Mouse (Mus musculus) kidney, postnatal 0 days (tissue): Measurements from ENCODE around the gene Pclo. TPM values are rescaled to one million over a fixed set of nuclear protein-coding genes. Genes with fewer than 3 reads are reported as not detected.

Experiments
- ATAC-seq: fragments of 200-750 bp; cut with Nextera tagmentation; replicated peaks from 2 replicates; pipeline ENCODE4 v1.8.0; 2017; ENCODE audit warnings: low read depth, moderate number of reproducible peaks, moderate TSS enrichment, moderate library complexity; ENCODE audit not compliant: low FRiP score
- DNase-seq: peaks from one replicate; pipeline ENCODE4 v3.0.0-alpha.2; 2016; ENCODE audit warnings: low spot score
- H3K27ac ChIP-seq: fragments of 300-500 bp; sonication (generic); 2 replicates; pipeline ENCODE4 v1.5.1; 2014; ENCODE audit warnings: mild to moderate bottlenecking
- H3K27me3 ChIP-seq: fragments of 300-500 bp; sonication (generic); 2 replicates; pipeline ENCODE4 v1.6.1; 2014; ENCODE audit warnings: low read length, mixed read lengths; ENCODE audit not compliant: insufficient read depth
- H3K36me3 ChIP-seq: fragments of 300-500 bp; sonication (generic); 2 replicates; pipeline ENCODE4 v1.6.1; 2014; ENCODE audit warnings: low read length, mixed read lengths; ENCODE audit not compliant: insufficient read depth
- H3K4me1 ChIP-seq: fragments of 300-500 bp; sonication (generic); replicated peaks from 2 replicates; pipeline ENCODE4 v1.6.1; 2014; ENCODE audit warnings: antibody characterized with exemption, low read length, mixed read lengths; ENCODE audit not compliant: insufficient read depth
- H3K4me2 ChIP-seq: fragments of 300-500 bp; sonication (generic); 2 replicates; pipeline ENCODE4 v1.6.1; 2014; ENCODE audit warnings: mild to moderate bottlenecking, low read length, moderate library complexity, mixed read lengths
- H3K4me3 ChIP-seq: fragments of 300-500 bp; sonication (generic); replicated peaks from 2 replicates; pipeline ENCODE4 v1.5.1; 2014; ENCODE audit warnings: low read depth, low read length
- H3K9ac ChIP-seq: fragments of 300-500 bp; sonication (generic); 2 replicates; pipeline ENCODE4 v1.6.1; 2014; ENCODE audit warnings: low read depth, low read length
- H3K9me3 ChIP-seq: fragments of 300-500 bp; sonication (generic); replicated peaks from 2 replicates; pipeline ENCODE4 v1.6.1; 2016; ENCODE audit warnings: low read length, inconsistent platforms, mixed read lengths
- CTCF ChIP-seq: IDR thresholded peaks from 2 replicates; pipeline ENCODE4 v1.5.1; 2016; ENCODE audit warnings: antibody characterized with exemption, low read depth, mild to moderate bottlenecking, moderate library complexity
- WGBS: fragments of 180-500 bp; shearing (Covaris S2); extraction: QIAGEN DNeasy Blood & Tissue Kit; methylation state at CpG from one replicate; pipeline ENCODE4 v1.1.7; 2014; 5-methylcytosine and 5-hydroxymethylcytosine counted together
- polyA plus RNA-seq: library from polyadenylated mRNA; unstranded; fragments of >200 nt; fragmentation: Nextera tagmentation; extraction: Ambion mirVana; gene quantifications from 2 replicates; pipeline ENCODE4 v1.2.1, GENCODE M21; 2015

Pclo gene
- polyA plus RNA-seq, 1 experiment from 2014 or later = 0.42 TPM

GRCm38 (mm10) chr5:14595426-14596013 is 80.8 kb downstream of the Pclo start:
- H3K9me3 ChIP-seq = no peaks in the 10 kb centered on the region
- H3K9ac ChIP-seq = no peak overlapping the region
- no peak for DNase-seq
- no peak for ATAC-seq
- H3K4me2 ChIP-seq = no peak overlapping the region
- H3K27ac ChIP-seq = no peak overlapping the region
- WGBS = 59% methylated on average over 2 of the region's 2 CpGs
- TF ChIP-seq CTCF = no peak
- H3K27me3 ChIP-seq = no peaks in the 10 kb centered on the region
- no peaks in the 10 kb centered on the region for H3K36me3 ChIP-seq
- H3K4me1 ChIP-seq = no peaks in the 10 kb centered on the region
- no peak overlapping the region for H3K4me3 ChIP-seq

- Histone ChIP-seq H3K27ac (no peak overlapping the region), H3K36me3 (no peaks in the 10 kb centered on the region), H3K27me3 (no peaks in the 10 kb centered on the region), H3K4me3 (no peak overlapping the region), H3K9me3 (no peaks in the 10 kb centered on the region), H3K4me1 (no peaks in the 10 kb centered on the region), H3K4me2 (no peak overlapping the region), H3K9ac (no peak overlapping the region)
- no peak for ATAC-seq
- WGBS = 48% methylated on average over 1 of the region's 1 CpGs
- no peak for TF ChIP-seq CTCF
- DNase-seq = no peak
Observed at GRCm38 (mm10) chr5:14608318-14608717, 93.6 kb downstream of the Pclo start.

GRCm38 (mm10) chr5:14621146-14621545 is 106.4 kb downstream of the Pclo start:
- no peaks in the 10 kb centered on the region for H3K36me3 ChIP-seq
- ATAC-seq (no peak), DNase-seq (no peak)
- H3K9me3 ChIP-seq = no peaks in the 10 kb centered on the region
- H3K4me3 ChIP-seq = no peak overlapping the region
- no peak overlapping the region for H3K27ac ChIP-seq
- H3K4me1 ChIP-seq = no peaks in the 10 kb centered on the region
- no peak for TF ChIP-seq CTCF
- no peak overlapping the region for H3K4me2 ChIP-seq
- H3K9ac ChIP-seq = no peak overlapping the region
- no peaks in the 10 kb centered on the region for H3K27me3 ChIP-seq
- 79% methylated on average over 7 of the region's 7 CpGs for WGBS

GRCm38 (mm10) chr5:14623360-14623759 is 108.6 kb downstream of the Pclo start:
- no peak overlapping the region for H3K4me2 ChIP-seq
- WGBS = 63% methylated on average over 7 of the region's 7 CpGs
- no peak for ATAC-seq
- H3K27me3 ChIP-seq = no peaks in the 10 kb centered on the region
- no peak for TF ChIP-seq CTCF
- H3K9ac ChIP-seq = no peak overlapping the region
- H3K27ac ChIP-seq = no peak overlapping the region
- H3K9me3 ChIP-seq = no peaks in the 10 kb centered on the region
- no peaks in the 10 kb centered on the region for H3K4me1 ChIP-seq
- H3K36me3 ChIP-seq = no peaks in the 10 kb centered on the region
- no peak overlapping the region for H3K4me3 ChIP-seq
- no peak for DNase-seq

GRCm38 (mm10) chr5:14641260-14641659 is 126.5 kb downstream of the Pclo start:
- no peaks in the 10 kb centered on the region for H3K27me3 ChIP-seq
- no peaks in the 10 kb centered on the region for H3K9me3 ChIP-seq
- no peak overlapping the region for H3K9ac ChIP-seq
- WGBS = 81% methylated on average over 1 of the region's 1 CpGs
- H3K27ac ChIP-seq = no peak overlapping the region
- no peak for TF ChIP-seq CTCF
- H3K36me3 ChIP-seq = no peaks in the 10 kb centered on the region
- H3K4me3 ChIP-seq = no peak overlapping the region
- ATAC-seq (no peak), DNase-seq (no peak)
- no peaks in the 10 kb centered on the region for H3K4me1 ChIP-seq
- H3K4me2 ChIP-seq = no peak overlapping the region

GRCm38 (mm10) chr5:14645856-14646255 is 131.1 kb downstream of the Pclo start:
- ATAC-seq (no peak), DNase-seq (no peak)
- Histone ChIP-seq H3K27ac (no peak overlapping the region), H3K9ac (no peak overlapping the region), H3K4me3 (no peak overlapping the region), H3K4me2 (no peak overlapping the region), H3K9me3 (no peaks in the 10 kb centered on the region), H3K27me3 (no peaks in the 10 kb centered on the region), H3K4me1 (no peaks in the 10 kb centered on the region), H3K36me3 (no peaks in the 10 kb centered on the region)
- WGBS = 93% methylated on average over 3 of the region's 3 CpGs
- TF ChIP-seq CTCF = no peak

GRCm38 (mm10) chr5:14660637-14661036 is 145.9 kb downstream of the Pclo start:
- Histone ChIP-seq H3K4me1 (no peaks in the 10 kb centered on the region), H3K9ac (no peak overlapping the region), H3K27me3 (no peaks in the 10 kb centered on the region), H3K36me3 (no peaks in the 10 kb centered on the region), H3K27ac (no peak overlapping the region), H3K4me2 (no peak overlapping the region), H3K9me3 (no peaks in the 10 kb centered on the region), H3K4me3 (no peak overlapping the region)
- DNase-seq = no peak
- TF ChIP-seq CTCF = no peak
- ATAC-seq = no peak
- WGBS = 63% methylated on average over 1 of the region's 1 CpGs
